Mouse (Mus musculus) A20 (cell line): ENCODE data around the gene Traf5.

Experiments
- DNase-seq: peaks from one replicate; pipeline ENCODE4 v3.0.0-alpha.2; 2011; ENCODE audit warnings: low read depth, low spot score

Traf5 gene

DNA sequence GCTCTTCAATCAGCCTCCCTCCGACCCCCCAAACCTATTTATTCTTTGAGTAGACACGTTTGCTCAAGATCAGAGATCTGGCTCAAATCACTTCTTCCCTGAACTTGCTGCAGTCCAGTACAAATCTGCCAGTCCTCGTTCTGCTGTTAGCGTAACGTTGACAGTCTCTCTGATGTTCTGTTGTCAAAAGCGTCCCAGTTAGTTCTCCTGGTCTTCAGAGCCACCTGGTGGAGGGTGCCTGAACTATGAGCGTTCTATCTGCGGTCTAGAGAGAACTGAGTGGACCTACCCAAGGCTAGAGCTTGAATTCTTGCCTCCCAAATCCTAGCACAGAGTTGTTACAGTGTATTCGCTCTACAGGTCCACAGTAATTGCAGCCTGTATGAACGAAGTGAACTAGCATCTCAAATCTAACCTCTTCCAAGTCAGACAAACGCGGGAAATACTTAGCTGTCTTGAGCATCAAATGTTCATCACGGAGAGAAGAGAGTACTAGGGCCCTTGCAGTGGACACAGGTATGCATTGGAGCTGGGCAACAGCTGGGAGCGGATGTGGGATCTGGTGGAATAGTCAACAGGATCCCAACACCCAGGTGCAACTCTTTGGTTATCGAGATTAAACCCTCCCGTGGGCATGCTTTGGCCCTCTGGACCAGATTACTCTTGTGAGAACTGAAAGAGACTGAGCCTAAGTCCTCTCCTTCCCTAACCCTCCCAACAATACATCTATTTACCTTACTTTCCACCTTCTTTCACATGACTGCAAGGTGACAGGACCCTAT is 711 bp upstream of the Traf5 start:
- peak; percentile 86 for DNase-seq

GRCm38 (mm10) chr1:192090689-192091567 is 1.4 kb downstream of the Traf5 start:
- peak; percentile 86 for DNase-seq

DNA sequence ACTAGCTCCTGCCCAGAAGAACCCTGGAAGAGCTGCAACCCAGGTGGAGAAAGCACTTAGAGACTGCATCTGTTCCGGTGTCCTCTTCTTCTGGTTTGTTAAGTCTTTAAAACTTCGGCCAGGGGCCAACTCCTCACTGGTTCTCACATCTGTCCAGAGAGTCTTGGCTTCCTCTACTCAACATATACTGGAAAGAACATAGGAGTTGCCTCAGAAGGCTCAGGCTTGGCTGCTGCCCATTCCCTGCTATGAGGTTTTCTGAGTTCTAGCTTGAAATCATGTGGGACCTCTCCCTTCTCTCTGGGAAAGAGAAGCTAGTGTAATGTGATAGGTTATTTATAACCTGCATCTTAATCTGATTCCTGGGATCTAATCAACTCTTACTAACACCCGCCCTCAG is 2.1 kb downstream of the Traf5 start:
- DNase-seq: no peak

GRCm38 (mm10) chr1:192089208-192090166 is 2.9 kb downstream of the Traf5 start:
- peak; percentile 89 for DNase-seq

GRCm38 (mm10) chr1:192088011-192088410 is 4.3 kb downstream of the Traf5 start:
- DNase-seq: peak; percentile 42

GRCm38 (mm10) chr1:192087098-192087497 is 5.3 kb downstream of the Traf5 start:
- DNase-seq: no peak

- DNase-seq: peak; percentile 89
Observed at GRCm38 (mm10) chr1:192086279-192087037, 5.9 kb downstream of the Traf5 start.

DNA sequence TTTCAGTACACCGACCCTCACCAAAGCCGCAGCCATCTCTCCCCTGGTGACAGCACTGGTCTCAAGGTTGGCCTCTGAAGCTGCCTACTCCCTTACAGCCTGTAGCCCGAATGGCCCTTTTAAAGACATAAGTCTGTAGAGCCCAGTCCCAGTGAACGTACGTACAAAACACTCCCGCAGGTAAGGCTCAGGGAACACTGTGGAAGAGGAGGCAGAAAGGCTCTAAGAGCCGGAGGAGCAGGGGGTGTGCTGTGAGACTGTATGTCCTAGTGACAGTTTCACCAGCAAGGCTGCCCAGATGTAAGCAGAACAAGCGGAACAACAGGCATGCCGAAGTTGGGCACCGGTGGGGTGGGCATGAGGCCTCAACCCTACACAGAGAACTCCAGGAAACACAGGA is 7.1 kb downstream of the Traf5 start:
- no peak for DNase-seq

GRCm38 (mm10) chr1:192082646-192083045 is 9.7 kb downstream of the Traf5 start:
- DNase-seq: no peak

- no peak for DNase-seq
Observed at GRCm38 (mm10) chr1:192081129-192081528, 11.2 kb downstream of the Traf5 start.

- no peak for DNase-seq
Observed at GRCm38 (mm10) chr1:192079121-192079520, 13.2 kb downstream of the Traf5 start.

DNA sequence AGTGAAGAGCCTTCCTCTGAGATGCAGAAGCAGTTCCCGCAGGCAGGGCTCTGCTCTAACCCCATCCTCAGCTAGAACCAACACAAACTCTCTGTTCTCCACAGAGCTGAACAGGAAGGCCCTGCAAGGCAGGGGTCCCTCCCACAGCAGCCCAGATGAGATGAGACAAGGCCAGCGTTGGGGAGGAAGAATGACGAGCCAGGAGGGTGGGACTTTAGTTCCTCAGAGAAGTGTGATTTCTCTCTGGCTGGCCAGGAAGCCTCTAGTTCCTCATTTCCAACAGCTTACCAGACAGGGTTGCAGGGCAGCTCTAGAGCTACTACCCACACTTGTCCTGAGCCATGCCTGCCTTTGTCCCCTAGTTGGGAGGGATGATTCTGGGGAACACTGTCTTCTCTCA is 14.0 kb downstream of the Traf5 start:
- peak; percentile 78 for DNase-seq

GRCm38 (mm10) chr1:192076796-192077535 is 15.4 kb downstream of the Traf5 start:
- DNase-seq: no peak

- DNase-seq: no peak
Observed at GRCm38 (mm10) chr1:192076101-192076500, 16.3 kb downstream of the Traf5 start.

DNA sequence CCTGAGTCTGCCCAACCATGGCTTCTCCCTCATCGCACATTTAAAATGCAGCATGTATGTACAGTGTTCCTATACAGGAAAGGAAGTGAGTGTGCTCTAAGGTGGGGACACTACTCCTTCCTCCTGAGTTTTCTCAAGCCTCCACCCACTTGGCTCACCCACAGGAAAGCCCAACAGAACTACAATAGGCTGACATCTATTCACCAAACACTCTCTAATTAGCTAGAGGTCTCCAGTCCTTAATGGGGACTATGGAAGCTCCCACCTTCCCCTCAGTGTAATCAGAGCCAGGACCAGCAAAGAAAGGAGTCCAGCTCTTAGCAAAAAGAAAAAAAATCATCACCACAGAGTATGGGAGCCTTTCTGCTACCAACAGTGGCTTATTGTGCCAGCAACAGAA is 17.5 kb downstream of the Traf5 start:
- no peak for DNase-seq

DNA sequence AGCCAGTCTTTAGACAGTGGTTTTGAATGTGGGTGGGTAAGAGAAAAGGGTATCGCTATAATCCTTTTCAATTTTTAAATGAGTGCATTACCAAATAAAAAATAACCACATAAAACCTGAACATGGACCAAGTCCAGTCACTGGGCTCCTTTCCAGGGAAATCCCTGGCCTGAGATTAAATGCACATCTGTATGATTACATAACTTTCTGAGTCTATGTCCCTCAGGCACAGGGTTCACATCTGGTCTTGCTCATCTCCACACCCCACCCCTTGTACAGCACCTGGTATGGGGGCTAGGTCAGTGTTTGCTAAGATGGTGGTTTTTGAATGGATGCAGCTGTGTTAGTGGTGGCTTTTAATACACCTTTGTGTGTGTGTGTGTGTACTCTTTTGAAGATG is 19.9 kb downstream of the Traf5 start:
- no peak for DNase-seq

GRCm38 (mm10) chr1:192070618-192071051 is 21.7 kb downstream of the Traf5 start:
- no peak for DNase-seq

DNA sequence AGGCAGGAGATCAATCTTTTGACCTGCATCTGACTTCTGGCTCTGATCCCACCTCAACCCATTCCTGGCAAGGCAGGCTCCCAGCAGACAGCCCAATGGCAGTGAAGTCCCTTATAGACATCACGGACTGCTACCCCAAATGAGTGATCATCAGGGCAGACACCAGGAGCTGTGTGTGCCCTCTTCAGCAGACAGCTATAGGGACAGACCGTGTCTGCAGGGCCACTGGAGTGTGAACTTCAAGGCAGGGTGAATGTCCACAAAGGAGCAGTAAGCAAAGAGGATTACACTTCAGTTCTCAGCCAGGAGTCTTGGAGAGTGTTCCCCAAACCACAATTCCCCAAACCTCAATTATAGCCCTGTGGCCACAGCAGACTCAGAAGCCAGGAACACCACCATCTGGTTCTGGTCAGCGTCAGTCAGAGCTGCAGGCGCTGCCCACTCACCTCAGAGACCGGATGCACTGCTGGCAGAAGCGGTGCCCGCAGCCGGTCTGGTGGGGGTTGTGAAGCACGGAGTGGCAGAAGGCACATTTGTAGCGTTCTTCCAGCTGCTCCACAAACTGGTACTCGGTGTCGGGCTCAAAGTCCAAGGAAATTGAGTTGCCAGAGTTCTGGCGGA is 22.3 kb downstream of the Traf5 start:
- DNase-seq: no peak

DNA sequence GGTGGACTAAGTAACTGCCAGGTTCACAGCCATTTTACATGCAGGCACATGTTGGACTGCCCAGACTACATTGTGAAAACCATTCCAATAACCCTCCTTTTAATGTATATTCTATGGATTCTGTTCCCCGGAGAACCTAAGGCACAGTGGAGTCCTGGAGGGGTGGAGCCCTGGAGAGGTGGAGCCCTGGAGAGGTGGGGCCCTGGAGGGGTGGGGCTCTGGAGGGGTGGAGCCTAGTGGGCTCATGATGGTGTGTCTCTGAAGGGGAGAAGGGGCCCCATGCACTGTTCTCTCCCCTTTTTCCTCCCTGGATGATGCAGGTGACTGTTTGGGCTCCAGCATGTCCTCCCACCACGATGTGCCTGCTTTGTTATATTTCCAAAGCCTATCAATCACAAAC is 24.2 kb downstream of the Traf5 start:
- DNase-seq: no peak

DNA sequence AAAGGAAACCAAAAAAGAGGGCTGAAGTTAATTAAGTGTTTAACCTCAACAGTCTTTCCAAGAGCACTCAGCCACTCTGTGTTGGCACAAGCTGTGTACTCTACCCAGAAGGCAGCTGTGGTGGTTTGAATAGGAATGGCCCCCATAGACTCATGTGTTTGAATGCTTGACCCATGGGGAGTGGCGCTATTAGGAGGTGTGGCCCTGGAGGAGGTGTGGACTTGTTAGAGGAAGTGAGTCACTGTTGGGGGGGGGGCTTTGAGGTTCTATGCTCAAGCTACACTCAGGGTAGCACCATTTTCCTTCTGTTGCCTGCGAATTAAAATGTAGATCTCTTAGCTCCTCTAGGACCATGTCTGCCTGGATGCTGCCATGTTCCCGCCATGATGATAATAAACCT is 25.4 kb downstream of the Traf5 start:
- DNase-seq: no peak
